Mouse (Mus musculus): ENCODE data around the gene Eif4h. TPM values are rescaled to one million over a fixed set of nuclear protein-coding genes. Genes with fewer than 3 reads are reported as not detected.

Eif4h gene
- polyA plus RNA-seq, 1 experiment from 2014 or later: 357 TPM

- Histone ChIP-seq H3K4me2 (ENCODE audit: low read length) (no peak overlapping the region), H3K27ac (replicated peaks; ENCODE audit: low read depth, low read length) (no peak overlapping the region), H3K4me1 (ENCODE audit: control insufficient read depth, insufficient read depth, low read length) (0 out of 2 replicates have a peak, but pooled peaks cover 4% of the 10 kb centered on the region), H3K9ac (replicated peaks; ENCODE audit: low read length) (no peak overlapping the region), H3K27me3 (ENCODE audit: control insufficient read depth, insufficient read depth, low read length) (no peaks in the 10 kb centered on the region), H3K36me3 (ENCODE audit: control insufficient read depth, insufficient read depth, low read length) (no peaks in the 10 kb centered on the region), H3K4me3 (replicated peaks; ENCODE audit: low read depth, low read length) (no peak overlapping the region), H3K9me3 (ENCODE audit: control insufficient read depth, low read length) (no peaks in the 10 kb centered on the region)
- no peak for DNase-seq
- no peak for ATAC-seq (ENCODE audit: low FRiP score, low TSS enrichment)
- 73% methylated on average over 1 of the region's 1 CpGs for WGBS
These were observed 4.8 kb upstream of the Eif4h start for GRCm38 (mm10) chr5:134644121-134644520.

- peaks cover 9% of the 10 kb centered on the region; the same call in 1 of the 2 replicates for H3K36me3 ChIP-seq (ENCODE audit: control insufficient read depth, insufficient read depth, low read length)
- no peak overlapping the region for H3K4me2 ChIP-seq (ENCODE audit: low read length)
- H3K9me3 ChIP-seq (ENCODE audit: control insufficient read depth, low read length): no peaks in the 10 kb centered on the region
- DNase-seq (no peak), ATAC-seq (ENCODE audit: low FRiP score, low TSS enrichment) (no peak)
- H3K9ac ChIP-seq (replicated peaks; ENCODE audit: low read length): no peak overlapping the region
- H3K27ac ChIP-seq (replicated peaks; ENCODE audit: low read depth, low read length): no peak overlapping the region
- 91% methylated on average over 3 of the region's 3 CpGs for WGBS
- H3K4me3 ChIP-seq (replicated peaks; ENCODE audit: low read depth, low read length): no peak overlapping the region
- H3K4me1 ChIP-seq (ENCODE audit: control insufficient read depth, insufficient read depth, low read length): peaks cover 11% of the 10 kb centered on the region
- H3K27me3 ChIP-seq (ENCODE audit: control insufficient read depth, insufficient read depth, low read length): no peaks in the 10 kb centered on the region
These were observed 1.1 kb upstream of the Eif4h start for GRCm38 (mm10) chr5:134640371-134640770.

- Histone ChIP-seq H3K9me3 (ENCODE audit: control insufficient read depth, low read length) (no peaks in the 10 kb centered on the region), H3K27ac (replicated peaks; ENCODE audit: low read depth, low read length) (peak overlapping the region; percentile 93), H3K4me1 (ENCODE audit: control insufficient read depth, insufficient read depth, low read length) (peaks cover 11% of the 10 kb centered on the region), H3K27me3 (ENCODE audit: control insufficient read depth, insufficient read depth, low read length) (no peaks in the 10 kb centered on the region), H3K4me3 (replicated peaks; ENCODE audit: low read depth, low read length) (peak overlapping the region; percentile 97), H3K9ac (replicated peaks; ENCODE audit: low read length) (peak overlapping the region; percentile 97), H3K36me3 (ENCODE audit: control insufficient read depth, insufficient read depth, low read length) (peaks cover 16% of the 10 kb centered on the region; the same call in 1 of the 2 replicates), H3K4me2 (ENCODE audit: low read length) (peak overlapping the region; percentile 90)
- DNase-seq: no peak
- ATAC-seq (ENCODE audit: low FRiP score, low TSS enrichment): peak; percentile 77
- under 1% methylated on average over 82 of the region's 85 CpGs for WGBS
These were observed 625 bp downstream of the Eif4h start for GRCm38 (mm10) chr5:134638461-134639268.

GRCm38 (mm10) chr5:134637820-134638367 lies 1.4 kb downstream of the Eif4h start:
- ATAC-seq (ENCODE audit: low FRiP score, low TSS enrichment) (no peak), DNase-seq (no peak)
- Histone ChIP-seq H3K4me3 (replicated peaks; ENCODE audit: low read depth, low read length) (peak overlapping the region; percentile 97), H3K27ac (replicated peaks; ENCODE audit: low read depth, low read length) (peak overlapping the region; percentile 93), H3K9me3 (ENCODE audit: control insufficient read depth, low read length) (no peaks in the 10 kb centered on the region), H3K36me3 (ENCODE audit: control insufficient read depth, insufficient read depth, low read length) (peaks cover 20% of the 10 kb centered on the region; the same call in 1 of the 2 replicates), H3K9ac (replicated peaks; ENCODE audit: low read length) (peak overlapping the region; percentile 97), H3K4me1 (ENCODE audit: control insufficient read depth, insufficient read depth, low read length) (peaks cover 11% of the 10 kb centered on the region), H3K4me2 (ENCODE audit: low read length) (peak overlapping the region; percentile 90), H3K27me3 (ENCODE audit: control insufficient read depth, insufficient read depth, low read length) (no peaks in the 10 kb centered on the region)
- WGBS: 40% methylated on average over 5 of the region's 5 CpGs

GRCm38 (mm10) chr5:134632841-134633240 lies 6.4 kb downstream of the Eif4h start:
- ATAC-seq (ENCODE audit: low FRiP score, low TSS enrichment) (no peak), DNase-seq (no peak)
- Histone ChIP-seq H3K27me3 (ENCODE audit: control insufficient read depth, insufficient read depth, low read length) (no peaks in the 10 kb centered on the region), H3K4me2 (ENCODE audit: low read length) (no peak overlapping the region), H3K9me3 (ENCODE audit: control insufficient read depth, low read length) (no peaks in the 10 kb centered on the region), H3K4me1 (ENCODE audit: control insufficient read depth, insufficient read depth, low read length) (peaks cover 4% of the 10 kb centered on the region), H3K27ac (replicated peaks; ENCODE audit: low read depth, low read length) (no peak overlapping the region), H3K9ac (replicated peaks; ENCODE audit: low read length) (no peak overlapping the region), H3K4me3 (replicated peaks; ENCODE audit: low read depth, low read length) (no peak overlapping the region), H3K36me3 (ENCODE audit: control insufficient read depth, insufficient read depth, low read length) (peaks cover 27% of the 10 kb centered on the region; the same call in 1 of the 2 replicates)
- WGBS: 67% methylated on average over 2 of the region's 2 CpGs

- H3K4me3 ChIP-seq (replicated peaks; ENCODE audit: low read depth, low read length): no peak overlapping the region
- H3K4me1 ChIP-seq (ENCODE audit: control insufficient read depth, insufficient read depth, low read length): no peaks in the 10 kb centered on the region
- H3K9me3 ChIP-seq (ENCODE audit: control insufficient read depth, low read length): no peaks in the 10 kb centered on the region
- no peak overlapping the region for H3K27ac ChIP-seq (replicated peaks; ENCODE audit: low read depth, low read length)
- H3K27me3 ChIP-seq (ENCODE audit: control insufficient read depth, insufficient read depth, low read length): no peaks in the 10 kb centered on the region
- ATAC-seq (ENCODE audit: low FRiP score, low TSS enrichment) (no peak), DNase-seq (no peak)
- peaks cover 40% of the 10 kb centered on the region for H3K36me3 ChIP-seq (ENCODE audit: control insufficient read depth, insufficient read depth, low read length)
- no peak overlapping the region for H3K9ac ChIP-seq (replicated peaks; ENCODE audit: low read length)
- no peak overlapping the region for H3K4me2 ChIP-seq (ENCODE audit: low read length)
These were observed 8.5 kb downstream of the Eif4h start for GRCm38 (mm10) chr5:134630835-134631234.

- Histone ChIP-seq H3K9ac (replicated peaks; ENCODE audit: low read length) (no peak overlapping the region), H3K27me3 (ENCODE audit: control insufficient read depth, insufficient read depth, low read length) (no peaks in the 10 kb centered on the region), H3K36me3 (ENCODE audit: control insufficient read depth, insufficient read depth, low read length) (peaks cover 45% of the 10 kb centered on the region), H3K27ac (replicated peaks; ENCODE audit: low read depth, low read length) (no peak overlapping the region), H3K4me1 (ENCODE audit: control insufficient read depth, insufficient read depth, low read length) (no peaks in the 10 kb centered on the region), H3K4me3 (replicated peaks; ENCODE audit: low read depth, low read length) (no peak overlapping the region), H3K4me2 (ENCODE audit: low read length) (no peak overlapping the region), H3K9me3 (ENCODE audit: control insufficient read depth, low read length) (no peaks in the 10 kb centered on the region)
- WGBS: 92% methylated on average over 4 of the region's 4 CpGs
- DNase-seq (no peak), ATAC-seq (ENCODE audit: low FRiP score, low TSS enrichment) (no peak)
These were observed 9.8 kb downstream of the Eif4h start for GRCm38 (mm10) chr5:134629508-134629907.

- Histone ChIP-seq H3K4me1 (ENCODE audit: control insufficient read depth, insufficient read depth, low read length) (no peaks in the 10 kb centered on the region), H3K36me3 (ENCODE audit: control insufficient read depth, insufficient read depth, low read length) (peaks cover 98% of the 10 kb centered on the region), H3K4me3 (replicated peaks; ENCODE audit: low read depth, low read length) (no peak overlapping the region), H3K27me3 (ENCODE audit: control insufficient read depth, insufficient read depth, low read length) (no peaks in the 10 kb centered on the region), H3K4me2 (ENCODE audit: low read length) (no peak overlapping the region), H3K27ac (replicated peaks; ENCODE audit: low read depth, low read length) (no peak overlapping the region), H3K9ac (replicated peaks; ENCODE audit: low read length) (no peak overlapping the region), H3K9me3 (ENCODE audit: control insufficient read depth, low read length) (no peaks in the 10 kb centered on the region)
- DNase-seq (peak; percentile 63), ATAC-seq (ENCODE audit: low FRiP score, low TSS enrichment) (no peak)
- WGBS: 78% methylated on average over 2 of the region's 2 CpGs
These were observed 17.2 kb downstream of the Eif4h start for GRCm38 (mm10) chr5:134622069-134622468.

Data from midbrain, embryonic 14.5 days (tissue).